Mouse (Mus musculus) layer of hippocampus, postnatal 36 days (tissue): ENCODE measurements around the gene Psat1. TPM values are rescaled to one million over a fixed set of nuclear protein-coding genes. Genes with fewer than 3 reads are reported as not detected.

Experiments
- DNase-seq, 2 experiments: peaks; one replicate each; pipeline ENCODE4 v3.0.0; 2022
- total RNA-seq, 2 experiments: library from RNA; stranded (reverse); gene quantifications; 2 replicates each; pipeline ENCODE4 v1.2.3; 2021

Psat1 gene
- total RNA-seq, 2 experiments from 2014 or later, result 105 to 110 TPM

DNA sequence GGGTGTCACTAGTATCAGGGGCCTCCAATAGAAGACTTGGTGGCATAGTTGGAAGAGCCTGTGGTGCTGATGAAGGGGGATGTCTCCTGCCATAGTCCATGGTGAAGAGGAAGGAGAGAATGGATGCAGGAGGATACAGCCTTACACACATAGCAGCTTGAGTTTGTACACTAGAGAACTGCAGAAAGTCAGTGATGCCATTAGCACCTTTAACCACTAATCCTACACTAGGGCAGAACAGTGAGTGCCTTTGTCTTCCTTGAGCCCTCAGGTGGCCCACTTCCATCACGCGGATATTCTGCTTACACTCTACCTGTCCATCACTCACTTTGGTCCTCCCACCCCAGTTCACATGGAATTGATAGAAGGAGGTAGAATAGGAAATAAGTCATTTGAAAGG lies 83.0 kb downstream of the Psat1 start:
- DNase-seq, result no peak

DNA sequence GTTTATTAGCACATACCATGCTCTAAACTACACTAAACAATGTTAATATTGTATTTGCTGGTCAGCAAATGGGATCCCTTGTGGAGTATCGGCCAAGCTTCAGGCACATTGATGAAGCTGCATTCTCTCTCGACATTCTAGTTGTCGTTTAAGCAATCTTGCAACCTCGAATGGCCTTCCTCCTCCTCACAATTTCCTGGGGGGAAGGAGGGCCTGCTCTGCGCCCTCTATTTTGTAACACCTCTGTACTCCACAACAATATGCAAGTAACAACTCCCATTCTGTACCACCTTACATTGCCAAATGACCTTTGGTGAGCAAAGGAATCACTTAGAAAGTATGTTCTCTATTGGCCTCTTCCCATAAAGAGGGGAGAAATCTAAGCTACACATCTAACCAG lies 91.8 kb downstream of the Psat1 start:
- no peak for DNase-seq

Other genes starting within 250 kb of the Psat1 start
- gene Cep78, start 37.7 kb upstream of the Psat1 start, total RNA-seq, result 10 to 100 TPM; 11.1 to 12.5 TPM
- 100 to 1,000 TPM; 208 to 214 TPM for gene Gnaq, start 185.5 kb upstream of the Psat1 start, total RNA-seq